Mouse (Mus musculus): Measurements from ENCODE around the gene Dpp8.
"Not testable (repeated sequence)": the region's sequence is repeated elsewhere in the genome, so short reads cannot be mapped to it uniquely, and the experiment has no call there.

The Dpp8 gene

DNA sequence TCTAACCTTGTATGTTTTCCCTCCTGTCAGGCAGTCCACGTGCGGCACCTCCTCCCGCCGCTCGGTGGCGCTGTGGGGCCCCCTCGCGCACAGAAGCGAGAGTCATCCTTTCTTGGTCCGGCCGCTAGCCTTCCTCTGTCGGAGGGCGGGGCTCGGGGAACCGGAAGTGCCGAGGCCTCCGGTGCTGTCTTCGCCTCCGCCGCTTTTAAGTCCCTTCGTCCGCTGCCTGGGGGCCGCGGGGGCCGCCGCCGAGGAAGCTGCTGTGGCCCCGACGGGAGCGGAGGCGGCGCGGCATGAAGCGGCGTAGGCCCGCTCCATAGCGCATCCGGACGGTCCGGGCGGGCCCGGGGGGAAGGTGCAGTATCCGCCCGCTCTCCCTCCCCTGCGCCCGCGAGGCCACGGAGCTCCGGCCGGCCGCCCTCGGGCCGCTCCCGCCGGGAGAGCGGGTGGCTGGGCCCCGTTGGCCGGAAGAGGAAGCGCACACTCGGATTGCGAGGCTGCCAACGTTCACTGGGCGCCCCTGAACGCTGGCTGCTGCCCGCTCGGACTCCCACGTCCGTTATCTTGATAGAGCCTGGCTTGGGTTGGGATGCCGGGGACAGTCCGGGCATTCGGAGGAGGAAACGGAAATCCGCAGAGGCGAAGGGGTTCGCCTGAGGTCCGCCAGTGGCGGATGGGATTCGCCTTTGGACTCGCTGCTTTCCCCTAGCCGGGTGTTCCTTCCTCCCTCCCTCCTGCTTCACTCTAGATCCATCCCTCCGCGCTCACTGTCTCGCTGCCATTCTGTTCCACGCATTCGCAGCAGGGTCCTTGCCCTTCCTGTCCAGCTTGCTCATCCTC is at the start of gene Dpp8:
TSS of gene Dpp8 (plus strand) at position 146 of the 840 bp plus-strand sequence.
- DNase-seq (ENCODE audit: low spot score), result peak; percentile 94

DNA sequence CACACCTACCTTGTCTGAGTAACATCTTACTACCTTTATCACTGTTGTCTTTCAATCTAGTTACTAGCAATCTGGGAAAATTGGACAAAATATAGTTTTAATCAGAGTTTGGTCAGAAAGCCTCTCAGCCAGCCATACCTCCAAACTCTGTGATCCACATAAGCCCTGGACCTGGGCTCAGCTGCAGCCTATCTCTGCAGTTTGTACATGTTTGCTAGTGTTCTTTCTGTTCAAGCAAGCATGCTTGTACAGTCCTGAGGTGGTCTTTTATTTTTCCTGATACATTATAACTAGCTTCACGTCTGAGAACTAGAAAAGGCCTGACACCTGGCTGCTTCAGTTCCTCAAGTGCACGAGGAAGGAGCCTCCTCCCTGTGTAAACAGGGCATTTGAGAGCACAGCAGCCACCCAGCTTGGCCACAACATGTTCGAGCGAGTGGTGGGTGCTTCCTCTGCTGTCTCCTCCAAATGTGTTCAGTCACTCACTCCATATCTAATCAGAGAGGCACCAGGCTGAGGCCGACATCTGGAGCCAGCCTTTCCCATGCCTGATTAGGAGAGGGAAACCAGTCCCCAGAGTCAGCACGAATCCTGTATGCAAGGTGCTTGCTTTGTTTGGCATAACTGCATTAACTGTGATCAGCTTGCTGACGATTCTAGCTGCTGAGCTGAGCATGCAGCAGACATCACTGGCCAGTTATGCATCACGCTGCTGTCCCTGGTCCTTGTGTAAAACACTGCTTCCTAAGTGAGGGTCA is 47.0 kb upstream of the Dpp8 start:
- DNase-seq (ENCODE audit: low spot score), result peak; percentile 21

DNA sequence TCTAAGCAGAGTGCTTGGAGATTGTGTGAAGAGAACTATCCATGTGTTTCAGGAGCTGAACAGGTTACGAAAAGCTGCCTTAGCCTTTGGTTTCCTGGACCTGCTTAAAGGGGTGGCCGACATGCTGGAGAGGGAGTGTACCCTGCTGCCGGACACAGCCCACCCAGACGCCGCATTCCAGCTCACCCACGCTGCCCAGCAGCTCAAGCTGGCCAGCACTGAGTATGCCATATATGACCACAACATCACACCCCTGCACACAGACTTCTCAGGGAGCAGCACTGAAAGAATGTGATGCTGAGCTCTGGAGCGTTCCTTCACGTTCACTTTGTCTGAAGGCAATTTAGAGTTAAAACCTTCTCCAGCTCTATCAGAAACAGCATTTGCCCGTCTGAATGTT is 46.4 kb upstream of the Dpp8 start:
- no peak for DNase-seq (ENCODE audit: low spot score)

DNA sequence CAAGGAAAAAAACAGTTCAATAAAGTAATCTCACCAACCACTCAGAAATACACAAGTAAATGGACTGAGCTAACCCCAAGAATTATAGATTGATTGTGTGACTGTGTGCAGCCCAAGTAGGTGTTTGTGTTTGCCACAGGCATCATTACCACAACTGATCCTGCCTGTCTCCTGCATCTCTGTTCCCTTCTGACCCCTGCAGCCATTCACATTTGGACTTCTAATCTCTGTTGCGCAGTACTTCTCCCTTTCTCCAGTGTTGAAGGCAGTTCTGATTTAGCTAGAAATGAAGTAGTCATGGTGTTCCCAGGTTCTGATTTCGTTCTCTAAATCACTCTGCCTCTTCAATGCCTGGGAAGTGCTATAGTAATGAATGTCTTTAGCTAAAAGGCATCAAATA is 44.6 kb upstream of the Dpp8 start:
- DNase-seq (ENCODE audit: low spot score), result no peak

DNA sequence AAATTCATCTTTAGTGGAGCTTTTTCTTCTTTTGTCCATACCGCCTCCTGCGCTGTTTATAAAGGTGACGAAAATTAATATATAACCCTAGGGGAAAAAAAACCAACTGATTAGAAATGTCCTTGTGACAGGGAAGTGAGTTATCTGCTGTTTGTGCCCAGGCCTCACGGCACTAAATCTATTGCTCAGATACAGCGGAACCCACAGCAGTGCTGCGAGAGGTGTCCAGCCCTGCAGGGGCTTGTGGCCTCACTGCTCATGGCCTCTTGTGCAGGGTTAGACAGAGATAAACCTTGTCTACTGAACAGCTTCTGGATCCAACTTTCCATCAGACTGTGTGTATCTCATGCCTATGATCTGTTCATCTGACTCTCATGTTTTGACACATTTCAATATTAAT is 43.8 kb upstream of the Dpp8 start:
- DNase-seq (ENCODE audit: low spot score), result no peak

DNA sequence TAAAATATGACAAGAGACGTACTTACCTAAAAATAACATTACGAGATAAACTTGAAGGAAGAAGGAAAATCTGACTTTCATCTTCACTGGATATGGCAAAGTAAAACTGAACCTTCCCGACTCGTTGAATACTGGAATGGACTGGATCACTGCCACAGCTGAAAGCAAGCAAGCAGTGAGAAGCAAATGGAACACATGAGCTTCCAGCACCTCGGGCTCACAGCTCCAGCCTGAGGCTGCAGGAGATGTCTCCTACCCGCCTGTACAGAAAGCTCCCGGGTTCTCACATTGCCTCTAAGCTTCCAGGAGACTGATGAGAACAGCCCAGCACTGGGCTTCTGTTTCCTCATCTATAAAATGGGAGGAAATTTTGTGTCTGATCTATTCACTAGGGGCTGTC is 41.9 kb upstream of the Dpp8 start:
- DNase-seq (ENCODE audit: low spot score), result no peak

DNA sequence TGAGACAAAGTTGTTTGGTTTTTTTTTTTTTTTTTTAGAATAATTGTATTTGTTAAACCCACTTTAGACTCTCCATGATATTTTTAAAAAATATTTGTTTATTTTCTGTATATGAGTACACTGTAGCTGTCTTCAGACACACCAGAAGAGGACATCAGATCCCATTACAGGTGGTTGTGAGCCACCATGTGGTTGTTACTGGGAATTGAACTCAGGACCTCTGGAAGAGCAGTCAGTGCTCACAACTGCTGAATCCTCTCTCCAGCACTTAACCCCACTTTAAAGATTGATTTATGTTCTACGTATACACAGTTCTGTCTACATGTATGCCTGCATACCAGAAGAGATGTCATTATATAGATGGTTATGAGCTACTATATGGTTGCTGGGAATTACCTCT is 36.8 kb upstream of the Dpp8 start:
- DNase-seq (ENCODE audit: low spot score), result not testable (repeated sequence)

DNA sequence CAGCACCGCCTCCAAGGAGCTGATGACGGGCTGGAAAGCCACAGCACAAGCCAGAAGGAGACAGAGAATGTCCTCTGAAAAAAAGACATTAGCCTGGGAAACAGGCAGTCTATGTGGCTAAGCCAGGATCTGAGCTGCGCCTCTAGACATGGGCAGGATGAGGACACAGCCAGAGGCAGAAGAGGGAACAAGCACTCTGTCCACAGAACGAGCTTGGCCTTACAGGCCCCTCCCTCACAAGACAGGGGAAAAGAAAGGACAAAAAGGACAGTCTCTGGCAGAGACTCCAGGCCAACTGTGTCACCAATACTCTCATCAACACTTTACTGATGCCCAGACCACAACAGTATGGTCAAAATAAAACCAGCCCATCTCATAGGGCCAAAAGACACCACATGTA is 30.7 kb upstream of the Dpp8 start:
- DNase-seq (ENCODE audit: low spot score), result no peak

DNA sequence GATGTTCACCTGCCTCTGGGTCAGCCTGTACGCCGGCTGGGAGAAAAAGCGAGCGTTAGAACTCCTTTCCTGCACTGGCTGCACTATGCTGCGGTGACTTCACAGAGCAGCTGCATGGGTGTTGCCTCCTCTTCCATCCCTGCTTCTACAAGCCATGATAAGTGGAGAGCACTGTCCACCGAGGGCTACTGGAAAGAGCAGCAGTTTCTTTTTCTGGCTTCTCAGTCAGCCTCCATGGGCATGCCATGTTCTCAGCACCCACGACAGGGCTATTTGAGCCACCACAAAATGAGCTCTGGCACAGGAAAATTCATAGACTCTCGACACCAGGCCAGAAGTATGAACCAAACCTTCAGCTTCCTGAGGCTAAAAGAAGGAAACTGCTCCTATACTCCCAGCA is 26.5 kb upstream of the Dpp8 start:
- no peak for DNase-seq (ENCODE audit: low spot score)

DNA sequence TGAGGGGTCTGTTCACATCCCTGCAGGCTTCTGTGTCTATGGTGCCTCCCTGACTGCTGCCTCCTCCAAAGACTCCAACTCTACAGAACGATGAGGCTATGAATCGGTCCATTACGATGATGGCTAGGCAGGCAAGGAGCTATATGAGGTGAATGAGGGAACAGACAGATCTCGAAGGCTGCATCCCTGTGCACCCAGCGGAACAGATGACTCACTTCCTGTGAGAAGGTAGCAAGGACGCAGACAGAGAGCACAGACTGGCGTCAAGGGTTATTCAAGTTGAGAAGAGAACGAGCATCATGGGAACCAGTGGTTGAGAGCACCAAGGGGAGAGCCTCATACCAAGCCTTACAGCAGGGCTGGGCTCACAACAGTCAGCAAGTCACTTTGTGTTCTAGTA is 21.6 kb upstream of the Dpp8 start:
- DNase-seq (ENCODE audit: low spot score), result no peak

DNA sequence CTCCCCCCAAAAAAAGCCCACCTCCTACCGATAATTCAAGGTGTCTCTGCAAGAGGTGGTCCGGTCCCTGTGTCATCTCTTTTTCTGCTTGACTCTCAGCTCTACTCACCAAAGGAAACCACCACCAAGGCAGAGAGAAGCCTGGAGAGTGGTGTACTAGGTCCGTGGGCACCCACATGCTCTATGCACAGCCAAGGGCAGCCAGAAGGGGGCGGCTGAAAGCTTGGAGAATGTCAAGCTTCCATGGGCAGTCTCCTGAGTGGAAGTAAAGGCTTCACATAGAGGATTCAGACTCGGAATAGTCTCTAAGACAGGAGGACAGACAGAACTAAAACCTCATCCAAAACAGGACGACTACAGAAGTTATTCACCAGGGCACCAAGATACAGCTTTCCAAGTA is 20.9 kb upstream of the Dpp8 start:
- no peak for DNase-seq (ENCODE audit: low spot score)

DNA sequence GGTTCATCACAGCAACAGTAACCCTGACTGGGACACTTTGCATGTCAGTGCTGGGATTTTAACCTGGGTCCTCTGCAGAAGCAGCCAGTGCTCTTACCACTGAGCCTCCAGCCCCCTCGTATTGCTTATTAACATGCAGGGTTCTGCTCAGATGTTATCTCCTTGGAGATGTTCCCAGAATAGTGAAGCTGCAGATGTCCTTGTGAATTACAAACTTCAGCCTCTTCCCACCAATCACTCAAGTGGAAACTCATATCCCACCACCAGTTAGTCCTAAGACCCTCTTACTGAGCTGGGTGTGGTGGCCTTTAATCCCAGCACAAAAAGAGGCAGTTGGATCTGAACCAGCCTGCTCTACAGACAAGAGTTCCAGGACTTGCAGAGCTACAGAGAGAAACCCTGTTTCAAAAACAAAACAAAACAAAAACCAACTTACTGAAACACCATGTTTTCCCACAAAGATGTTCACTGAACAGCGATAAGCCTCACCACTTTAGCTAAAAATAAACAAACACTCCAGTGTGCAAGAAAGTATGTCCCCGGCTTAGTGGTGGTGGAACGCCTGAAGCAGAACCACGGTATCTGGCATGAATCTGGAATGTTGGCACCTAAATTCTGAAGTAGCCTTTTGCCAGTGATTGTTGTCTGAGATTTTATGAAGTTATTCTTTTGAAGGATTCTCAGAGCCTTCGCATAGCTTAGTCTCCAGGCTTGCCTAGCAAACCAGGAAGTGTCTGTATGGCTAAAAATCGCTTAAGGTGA is 16.6 kb upstream of the Dpp8 start:
- DNase-seq (ENCODE audit: low spot score), result no peak

DNA sequence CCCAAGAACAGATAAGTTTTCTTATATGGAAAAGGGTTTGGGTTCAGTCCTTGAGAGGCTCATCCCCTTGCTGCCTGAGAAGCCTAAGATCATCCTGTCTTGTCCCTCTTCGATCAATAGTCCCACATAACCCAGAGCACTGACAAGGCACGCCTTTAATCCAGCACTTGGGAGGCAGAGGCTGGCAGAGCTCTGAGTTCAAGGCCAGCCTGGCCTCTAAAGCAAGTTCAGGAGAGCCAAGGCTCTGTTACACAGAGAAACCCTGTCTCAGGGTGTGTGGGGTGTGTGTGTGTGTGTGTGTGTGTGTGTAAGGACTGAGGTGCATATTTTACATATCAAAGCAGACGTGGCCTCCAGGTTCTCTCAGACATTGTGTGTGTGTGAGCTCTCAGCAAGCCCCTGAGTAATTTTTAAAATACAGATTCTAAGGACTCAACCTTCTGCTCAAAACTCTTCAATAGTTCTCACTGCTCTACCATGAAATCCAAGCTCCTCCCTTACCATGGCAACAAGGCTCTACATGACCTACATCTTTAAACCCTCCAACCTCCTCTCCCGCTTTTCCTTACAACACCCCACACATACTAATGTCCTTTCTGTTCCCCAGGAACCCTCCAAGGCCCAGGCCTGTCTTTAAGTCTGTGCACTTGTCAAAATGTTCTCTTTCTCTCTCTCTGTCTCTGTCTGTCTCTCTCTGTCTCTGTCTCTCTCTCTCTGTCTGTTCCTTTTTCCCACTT is 15.8 kb upstream of the Dpp8 start:
- no peak for DNase-seq (ENCODE audit: low spot score)

DNA sequence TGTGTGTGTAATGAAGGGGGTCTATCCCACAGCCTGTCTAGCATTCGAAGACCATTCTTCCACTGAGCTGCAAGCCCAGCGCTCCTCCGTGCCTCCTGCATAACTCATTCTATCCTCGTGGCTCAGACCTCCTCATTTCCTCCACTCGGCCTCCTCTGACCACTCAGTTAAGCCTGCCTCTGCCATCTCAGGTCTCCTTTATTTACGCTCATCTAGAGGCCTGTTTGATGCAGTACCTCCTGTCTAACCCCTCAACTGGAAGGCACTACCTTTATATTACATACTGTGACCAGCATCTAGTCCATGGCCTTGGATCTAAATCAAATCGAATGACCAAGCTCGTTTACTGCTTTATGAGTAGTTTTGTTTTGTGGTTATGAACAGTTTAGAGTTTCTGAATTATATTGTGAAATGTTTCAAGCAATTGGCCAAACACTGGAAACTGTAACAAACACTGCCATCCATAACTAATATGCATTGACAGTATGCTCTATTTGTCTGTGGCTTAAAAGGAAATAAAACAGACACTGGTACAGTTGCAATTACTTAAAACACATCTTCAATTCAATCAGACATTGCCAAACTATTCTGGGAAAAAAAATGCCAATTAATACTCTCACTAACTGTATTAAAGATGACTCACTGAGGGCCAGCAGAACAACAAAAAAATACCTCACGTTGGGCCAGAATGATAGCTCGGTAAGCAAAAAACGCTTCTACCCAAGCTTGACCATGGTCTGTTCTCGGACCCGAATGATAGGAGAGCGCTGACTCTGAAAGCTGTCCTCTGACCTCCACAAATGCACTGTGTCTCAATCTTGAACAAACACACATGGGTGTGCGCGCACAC is 15.0 kb upstream of the Dpp8 start:
- DNase-seq (ENCODE audit: low spot score), result no peak

DNA sequence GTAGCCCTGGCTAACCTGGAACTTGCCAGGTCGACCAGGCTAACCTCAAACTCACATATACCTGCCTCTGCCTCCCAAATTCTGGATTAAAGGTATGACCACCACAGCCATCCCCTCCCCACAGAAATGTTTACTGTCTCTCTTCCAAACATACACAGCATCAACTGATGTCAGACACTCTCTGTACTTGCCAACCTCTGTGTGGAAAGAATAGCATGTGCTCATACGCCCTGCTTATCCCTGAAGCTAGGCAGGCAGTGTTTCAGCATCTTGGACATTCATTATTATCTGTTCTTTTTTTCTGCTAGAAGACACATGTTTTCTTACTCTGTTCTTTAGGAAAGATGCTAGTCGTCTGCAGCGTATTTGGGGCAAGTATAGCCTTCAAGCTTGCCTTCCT is 14.3 kb upstream of the Dpp8 start:
- no peak for DNase-seq (ENCODE audit: low spot score)

DNA sequence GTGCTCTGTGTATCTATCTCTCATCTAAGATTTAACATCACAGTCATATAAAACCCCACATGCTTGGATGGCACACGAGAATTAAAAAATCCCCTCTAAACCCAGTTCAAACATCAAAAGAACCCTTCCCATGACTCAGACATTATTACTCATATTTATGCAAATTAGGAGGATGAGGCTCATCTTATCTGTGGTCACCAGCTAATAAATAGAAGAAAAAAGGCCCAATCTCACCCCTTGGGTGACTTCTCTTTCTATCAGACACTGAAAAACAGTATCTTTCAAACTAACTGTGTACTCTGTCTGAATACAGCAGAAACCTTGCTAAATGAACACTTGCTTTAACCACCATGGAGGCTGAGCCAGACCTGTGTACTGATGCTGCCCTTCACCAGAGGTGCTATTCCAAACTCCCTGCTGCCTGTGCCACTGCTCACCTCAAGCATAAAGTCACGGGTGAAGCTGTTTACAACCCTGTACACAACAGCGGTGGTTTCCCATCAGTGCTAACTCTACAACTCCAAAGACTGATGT is 13.6 kb upstream of the Dpp8 start:
- DNase-seq (ENCODE audit: low spot score), result no peak

DNA sequence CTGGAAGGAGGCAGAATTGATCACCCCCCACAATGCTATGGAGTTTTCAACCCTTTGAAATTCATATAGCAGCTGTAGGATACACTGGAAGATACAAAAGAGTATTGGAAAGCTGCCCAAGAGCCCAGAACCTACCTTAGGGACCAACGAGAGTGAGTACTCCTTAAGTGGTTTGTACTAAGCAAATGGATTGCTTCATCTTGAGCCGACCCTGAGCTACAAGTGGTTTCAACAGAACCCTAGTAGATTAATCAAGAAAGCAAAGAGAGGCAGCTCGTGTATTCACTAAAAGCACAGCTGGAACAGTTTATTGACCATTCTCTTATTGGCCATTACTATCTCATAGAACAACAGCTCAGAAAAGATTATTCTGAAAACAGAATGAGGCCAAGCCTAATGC is 13.1 kb upstream of the Dpp8 start:
- DNase-seq (ENCODE audit: low spot score), result no peak

DNA sequence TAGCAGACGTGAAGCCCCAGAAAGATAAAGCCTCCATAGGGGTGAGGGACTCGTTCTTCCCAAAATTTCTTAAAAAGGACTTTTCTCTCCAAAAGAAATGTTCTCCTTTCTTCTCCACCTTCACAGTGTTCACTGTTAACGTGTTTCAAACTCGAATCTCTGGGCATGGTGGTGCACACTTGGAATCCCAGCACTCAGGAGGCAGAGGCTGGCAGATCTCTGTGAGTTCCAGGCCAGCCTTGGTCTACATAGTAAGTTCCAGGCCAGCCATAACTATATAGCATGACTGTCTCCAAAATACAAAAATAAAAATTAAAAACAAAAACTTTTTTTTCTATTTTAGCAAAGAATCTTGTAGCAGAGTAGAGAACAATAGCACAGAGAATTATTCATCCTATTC is 12.1 kb upstream of the Dpp8 start:
- DNase-seq (ENCODE audit: low spot score), result no peak

DNA sequence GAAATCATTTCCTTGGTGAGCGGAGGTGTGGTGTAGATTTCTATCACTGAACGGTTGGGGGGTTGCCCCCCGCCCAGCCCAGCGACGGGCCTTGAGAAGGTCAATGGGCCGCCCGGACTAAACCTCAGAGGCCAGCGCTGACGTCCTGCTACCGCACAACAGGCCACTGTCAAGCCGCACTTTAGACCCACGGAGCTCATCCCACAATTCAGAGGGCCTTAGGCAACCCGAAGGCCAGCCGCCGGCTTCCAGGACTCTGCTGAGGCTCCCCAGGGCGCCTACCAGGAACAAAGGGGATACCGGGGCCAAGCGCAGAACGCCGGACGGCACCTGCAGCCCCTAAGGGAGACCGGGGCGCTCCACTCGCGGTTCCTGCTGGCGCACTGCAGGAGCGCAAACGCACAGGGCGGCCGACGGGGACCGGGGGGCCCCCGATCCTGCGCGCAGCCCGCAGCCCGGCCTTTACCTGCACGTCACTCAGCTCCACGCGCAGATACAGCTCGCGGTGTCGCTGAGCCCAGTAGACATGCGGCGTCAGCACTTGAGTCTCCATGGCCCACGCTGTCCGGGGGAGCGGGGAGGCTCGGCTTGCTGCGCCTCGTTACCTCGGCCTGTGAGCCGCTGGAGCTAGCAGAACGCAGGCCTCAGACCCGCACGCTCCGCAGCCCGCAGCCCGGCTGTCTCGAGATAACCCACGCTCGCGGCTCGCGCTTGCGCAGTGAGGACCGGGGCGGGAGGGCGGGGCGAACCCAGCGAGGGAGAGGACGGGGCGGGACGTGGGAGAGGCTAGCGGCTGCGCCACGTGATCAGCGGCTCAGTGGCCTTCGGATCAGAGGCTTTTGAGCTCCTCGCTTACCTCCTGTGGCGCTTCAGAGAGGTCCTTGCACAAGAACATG is 11.0 kb upstream of the Dpp8 start, which contains the start of gene Hacd3:
TSS of gene Hacd3 (minus strand) at position 703 of the 896 bp plus-strand sequence.
- DNase-seq (ENCODE audit: low spot score), result peak; percentile 94

All from yolk sac, embryonic 10.5 days (tissue).